Mouse (Mus musculus) heart, adult 18-20 months (tissue): Measurements from ENCODE around the gene Ifnab. TPM values are rescaled to one million over a fixed set of nuclear protein-coding genes. Genes with fewer than 3 reads are reported as not detected.

ENCODE experiments used
- DNase-seq, 2 experiments: peaks; one replicate each; pipeline ENCODE4 v3.0.0; 2021 to 2022; ENCODE audit warnings: mixed read lengths in 1 of 2
- long read RNA-seq, 2 experiments: library from polyadenylated mRNA; stranded (forward); transcript quantifications; one replicate each; pipeline ENCODE4 v2.0.0; 2021
- total RNA-seq, 2 experiments: library from RNA; stranded (reverse); gene quantifications; 2 replicates each; pipeline ENCODE4 v1.2.3; 2021

The Ifnab gene
- total RNA-seq, result not detected
- long read RNA-seq, experiment 1, result 0 reads
- long read RNA-seq, experiment 2, result 0 reads

GRCm38 (mm10) chr4:88691259-88691658 lies at the start of gene Ifnab:
Gene Ifnab (minus strand): TSS chr4:88691359.
- DNase-seq, result no peak

- no peak for DNase-seq
Observed at GRCm38 (mm10) chr4:88739036-88739435, 47.9 kb upstream of the Ifnab start.

- DNase-seq, result peak; percentile 57 to 88
Observed at GRCm38 (mm10) chr4:88738480-88738879, 47.3 kb upstream of the Ifnab start.

GRCm38 (mm10) chr4:88727324-88727723 lies 36.2 kb upstream of the Ifnab start:
- peak; percentile 49 to 54 for DNase-seq

GRCm38 (mm10) chr4:88726727-88727126 lies 35.6 kb upstream of the Ifnab start:
- no peak for DNase-seq

GRCm38 (mm10) chr4:88723497-88724090 lies 32.4 kb upstream of the Ifnab start:
- DNase-seq, result no peak

GRCm38 (mm10) chr4:88721791-88722721 lies 30.9 kb upstream of the Ifnab start, which contains the start of the genes Gm26566 and Klhl9:
Gene Gm26566 (plus strand): TSS chr4:88721805.
Gene Klhl9 (minus strand): TSS chr4:88722465.
- peak; percentile 95 for DNase-seq

- DNase-seq, result no peak
Observed at GRCm38 (mm10) chr4:88718715-88719114, 27.6 kb upstream of the Ifnab start.

- DNase-seq, result no peak
Observed at GRCm38 (mm10) chr4:88715059-88715458, 23.9 kb upstream of the Ifnab start.

GRCm38 (mm10) chr4:88714281-88714680 lies 23.1 kb upstream of the Ifnab start:
- DNase-seq, result no peak

GRCm38 (mm10) chr4:88707128-88707826 lies 16.1 kb upstream of the Ifnab start:
- peak in 1 of 2 experiments; percentile 29 for DNase-seq

GRCm38 (mm10) chr4:88705924-88706323 lies 14.8 kb upstream of the Ifnab start:
- DNase-seq, result peak in 1 of 2 experiments; percentile 31

- no peak for DNase-seq
Observed at GRCm38 (mm10) chr4:88699301-88699700, 8.1 kb upstream of the Ifnab start.

GRCm38 (mm10) chr4:88698781-88699180 lies 7.6 kb upstream of the Ifnab start:
- no peak for DNase-seq

- DNase-seq, result no peak
Observed at GRCm38 (mm10) chr4:88697753-88698152, 6.6 kb upstream of the Ifnab start.

- DNase-seq, result no peak
Observed at GRCm38 (mm10) chr4:88697108-88697507, 5.9 kb upstream of the Ifnab start.

GRCm38 (mm10) chr4:88696237-88696884 lies 5.2 kb upstream of the Ifnab start:
- peak; percentile 74 to 90 for DNase-seq

GRCm38 (mm10) chr4:88693392-88693791 lies 2.2 kb upstream of the Ifnab start:
- DNase-seq, result no peak

- DNase-seq, result no peak
Observed at GRCm38 (mm10) chr4:88692537-88692936, 1.4 kb upstream of the Ifnab start.

GRCm38 (mm10) chr4:88683812-88684211 lies 7.3 kb downstream of the Ifnab start, which contains the start of gene Ifna2:
Gene Ifna2 (minus strand): TSS chr4:88683912.
- DNase-seq, result no peak

- no peak for DNase-seq
Observed at GRCm38 (mm10) chr4:88681353-88681752, 9.8 kb downstream of the Ifnab start.

- DNase-seq, result peak in 1 of 2 experiments; percentile 51
Observed at GRCm38 (mm10) chr4:88680362-88680761, 10.8 kb downstream of the Ifnab start.
